Mouse (Mus musculus) ES-E14 (cell line): Measurements from ENCODE around the gene Ghrl.

ENCODE experiments used
- HCFC1 ChIP-seq: IDR thresholded peaks from 2 replicates; pipeline ENCODE4 v1.6.1; 2012; ENCODE audit warnings: low read length, inconsistent platforms, borderline replicate concordance; ENCODE audit not compliant: insufficient read depth
- ZNF384 ChIP-seq: IDR thresholded peaks from 2 replicates; pipeline ENCODE4 v1.6.1; 2012; ENCODE audit warnings: low read depth, low read length, inconsistent platforms

- TF ChIP-seq ZNF384, result no peak
- no peak for TF ChIP-seq HCFC1
Observed at GRCm38 (mm10) chr6:113675991-113676390, 43.7 kb downstream of the Ghrl start.
